Mouse (Mus musculus): ENCODE measurements around the gene Ccdc115.

- no peak for TF ChIP-seq CTCF (IDR thresholded peaks at IDR 0.05; ENCODE audit: insufficient read depth, low read depth, low read length)
- TF ChIP-seq POLR2A (IDR thresholded peaks at IDR 0.05; ENCODE audit: insufficient read depth, low read depth, low read length): no peak
Measured at GRCm38 (mm10) chr1:34399182-34399953, 40.1 kb downstream of the Ccdc115 start.
